Mouse (Mus musculus): ENCODE measurements around the gene AF366264.
"Not testable (repeated sequence)": the region's sequence is repeated elsewhere in the genome, so short reads cannot be mapped to it uniquely, and the experiment has no call there.

Gene AF366264

GRCm38 (mm10) chr8:13838289-13838688, at the start of gene AF366264:
Gene AF366264, minus strand, starts transcription at chr8:13838389.
- not testable (repeated sequence) for DNase-seq (ENCODE audit: low read depth, low spot score)

- not testable (repeated sequence) for DNase-seq (ENCODE audit: low read depth, low spot score)
Observed at GRCm38 (mm10) chr8:13843286-13843685, 5.1 kb upstream of the AF366264 start.

- DNase-seq (ENCODE audit: low read depth, low spot score): no peak
Observed at GRCm38 (mm10) chr8:13828598-13829172, 9.5 kb downstream of the AF366264 start.

- DNase-seq (ENCODE audit: low read depth, low spot score): no peak
Observed at GRCm38 (mm10) chr8:13799566-13799965, 38.6 kb downstream of the AF366264 start.

GRCm38 (mm10) chr8:13797676-13798075, 40.5 kb downstream of the AF366264 start:
- no peak for DNase-seq (ENCODE audit: low read depth, low spot score)

GRCm38 (mm10) chr8:13793746-13794101, 44.5 kb downstream of the AF366264 start:
- no peak for DNase-seq (ENCODE audit: low read depth, low spot score)

- DNase-seq (ENCODE audit: low read depth, low spot score): no peak
Observed at GRCm38 (mm10) chr8:13793097-13793745, 45.0 kb downstream of the AF366264 start.

- no peak for DNase-seq (ENCODE audit: low read depth, low spot score)
Observed at GRCm38 (mm10) chr8:13789606-13790005, 48.6 kb downstream of the AF366264 start.

- peak; percentile 98 for DNase-seq (ENCODE audit: low read depth, low spot score)
Observed at GRCm38 (mm10) chr8:13785764-13786299, 52.4 kb downstream of the AF366264 start.

- DNase-seq (ENCODE audit: low read depth, low spot score): peak; percentile 97
Observed at GRCm38 (mm10) chr8:13785250-13785763, 52.9 kb downstream of the AF366264 start, which contains the start of gene Upf3a. Gene Upf3a, plus strand, starts transcription at chr8:13785615.

Measured in ES-CJ7 (cell line).